Mouse (Mus musculus) kidney, adult 11 months (tissue): ENCODE results near the gene Elmo3.

Experiments used
- DNase-seq: peaks from one replicate; pipeline ENCODE4 v3.0.0; 2022

Elmo3 gene

DNA sequence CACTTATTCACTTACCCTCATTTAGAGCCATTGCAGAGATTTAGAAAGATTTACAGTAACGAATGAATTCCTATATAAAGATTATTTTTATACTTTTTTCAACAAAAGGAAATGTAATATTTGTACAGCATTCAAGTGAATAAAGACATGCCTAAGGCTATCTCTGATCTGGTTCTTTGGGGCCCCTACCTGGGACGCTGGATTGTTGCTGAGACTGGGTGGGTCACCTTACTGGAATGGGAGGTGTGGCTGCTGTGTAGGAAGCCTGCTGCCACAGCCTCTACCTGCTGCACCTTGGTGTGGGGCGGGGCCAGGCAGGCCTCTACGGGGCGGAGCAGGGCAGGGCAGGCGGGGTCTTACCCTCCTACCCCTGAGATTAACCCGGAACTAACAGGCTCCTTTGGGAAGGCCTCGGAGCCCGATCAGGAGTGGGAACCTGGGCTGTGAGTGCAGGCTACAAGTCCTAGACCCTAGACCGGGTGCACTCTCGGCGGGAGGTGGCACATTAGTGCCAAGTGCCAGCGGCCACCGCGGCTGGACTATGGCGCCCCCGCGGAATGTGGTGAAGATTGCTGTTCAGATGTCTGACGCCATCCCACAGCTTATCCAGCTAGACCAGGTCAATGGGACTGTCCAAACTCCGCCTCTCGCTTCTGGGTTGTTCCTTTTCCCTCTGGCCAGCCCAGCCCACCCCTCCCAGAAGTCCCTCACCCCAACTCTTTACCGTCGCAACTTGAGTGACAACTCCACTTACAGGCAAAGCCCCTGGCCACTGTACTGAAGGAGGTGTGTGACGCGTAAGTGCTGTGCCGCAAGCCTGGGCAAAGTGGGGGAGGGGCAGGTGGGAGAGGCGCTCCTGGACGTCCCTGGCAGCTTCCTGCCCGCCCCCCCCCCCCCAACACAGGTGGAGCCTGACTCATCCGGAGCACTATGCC, at the start of gene Elmo3:
Gene Elmo3 (plus strand): TSS at position 391 of the 935 bp plus-strand sequence.
- DNase-seq, result peak; percentile 94

DNA sequence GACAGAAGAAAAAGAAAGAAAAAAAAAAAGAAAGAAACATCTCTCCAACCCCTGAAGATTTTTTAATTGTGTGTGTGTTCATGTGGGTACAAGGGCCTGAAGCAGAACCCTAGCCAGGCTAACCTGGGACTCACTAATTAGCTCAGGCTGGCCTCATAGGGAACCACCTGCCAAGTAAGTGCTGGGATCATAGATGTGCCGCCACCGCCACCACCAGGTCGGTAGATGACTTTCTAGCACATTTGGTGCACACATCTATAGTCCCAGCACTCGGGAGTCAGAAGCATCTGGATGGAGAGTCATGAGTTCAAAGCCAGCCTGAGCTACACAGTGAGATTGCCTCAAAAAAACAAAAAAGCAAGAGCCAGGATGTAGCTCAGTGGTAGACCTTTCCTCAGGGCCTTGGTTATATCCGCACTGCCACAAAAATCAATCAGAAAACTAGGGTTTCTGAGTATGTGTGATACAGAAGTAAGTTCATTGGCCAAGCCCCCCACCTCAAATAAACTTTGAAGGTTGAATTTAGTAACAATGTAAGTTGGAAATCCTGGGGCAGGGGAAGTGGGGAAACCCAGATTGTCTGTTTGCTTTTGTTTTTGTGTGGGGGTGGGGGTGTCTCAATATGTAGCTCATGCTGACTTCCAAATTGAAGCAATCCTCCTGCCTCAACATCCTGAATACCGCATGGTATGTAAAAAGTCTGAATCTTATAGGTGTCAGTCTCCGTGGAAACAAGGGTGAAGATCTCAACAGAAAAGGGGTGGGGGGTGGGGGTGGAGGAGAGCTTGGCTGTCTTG, 47.9 kb upstream of the Elmo3 start:
- DNase-seq, result no peak

DNA sequence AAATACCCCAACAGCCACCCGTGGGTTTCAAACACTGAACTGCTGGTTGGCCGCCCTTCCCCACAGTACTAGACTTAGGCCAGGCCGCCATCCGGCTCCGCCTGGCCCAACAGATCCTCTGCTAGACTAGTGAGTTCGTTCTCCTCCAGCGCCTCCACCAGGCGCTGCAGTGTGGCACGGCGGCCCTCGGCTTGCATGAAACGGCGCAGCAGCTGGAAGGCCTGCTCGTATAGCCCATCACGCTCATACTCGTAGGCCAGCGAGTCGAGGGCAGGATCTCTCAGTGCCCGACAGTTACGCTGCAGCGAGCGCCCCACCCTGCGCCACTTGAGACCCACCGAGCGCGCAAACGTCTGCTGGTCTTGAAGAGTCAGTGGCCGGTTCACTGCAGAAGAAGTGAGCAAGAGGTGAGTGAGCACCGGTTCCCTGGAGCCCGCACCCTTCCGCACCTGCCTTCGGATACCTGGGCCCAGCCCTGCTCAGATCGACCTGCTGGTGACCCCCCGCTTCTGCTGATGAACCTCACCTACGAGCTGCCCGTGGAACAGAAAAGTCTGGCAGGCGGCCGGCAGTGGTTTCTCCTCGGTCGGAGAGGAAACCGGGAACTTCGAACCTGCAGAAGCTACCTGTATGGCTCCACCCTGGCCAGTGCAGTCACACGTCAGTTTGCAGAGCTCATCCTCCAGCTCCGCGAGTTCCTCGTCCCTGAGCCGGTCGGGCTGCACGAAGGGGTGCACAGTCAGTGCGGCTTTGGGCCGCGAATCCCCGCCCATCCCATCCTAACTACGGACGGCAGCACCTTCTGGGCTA, 46.3 kb upstream of the Elmo3 start:
- no peak for DNase-seq

DNA sequence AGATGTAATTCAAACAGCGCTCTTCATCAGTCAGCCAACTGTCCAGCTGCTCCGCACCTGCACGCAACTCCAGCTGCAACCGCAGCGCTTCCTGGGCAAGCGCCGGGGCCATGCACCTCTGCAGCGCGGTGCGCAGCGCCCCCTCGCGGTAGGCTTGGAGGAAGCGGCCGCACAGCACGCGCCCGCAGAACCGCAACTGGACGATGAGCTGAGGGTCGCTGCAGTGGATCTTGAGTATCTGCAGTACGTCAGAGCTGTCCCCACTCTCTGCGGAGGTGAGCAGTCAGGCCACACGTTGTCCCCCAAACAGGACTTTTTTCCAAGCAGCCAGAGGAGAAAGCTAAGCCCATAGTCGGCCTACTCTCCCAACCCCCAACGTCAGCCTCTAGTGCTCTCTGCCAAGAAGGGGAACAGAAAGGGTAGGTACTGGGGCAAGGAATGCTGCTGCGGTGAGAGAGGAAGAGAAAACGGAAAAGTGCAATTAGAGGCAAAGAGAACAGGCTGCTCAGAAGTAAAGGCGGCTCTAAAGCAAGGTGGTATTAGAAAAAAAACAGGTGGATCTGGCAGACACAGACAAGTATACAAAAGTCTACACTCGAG, 45.6 kb upstream of the Elmo3 start:
- DNase-seq, result peak; percentile 45

DNA sequence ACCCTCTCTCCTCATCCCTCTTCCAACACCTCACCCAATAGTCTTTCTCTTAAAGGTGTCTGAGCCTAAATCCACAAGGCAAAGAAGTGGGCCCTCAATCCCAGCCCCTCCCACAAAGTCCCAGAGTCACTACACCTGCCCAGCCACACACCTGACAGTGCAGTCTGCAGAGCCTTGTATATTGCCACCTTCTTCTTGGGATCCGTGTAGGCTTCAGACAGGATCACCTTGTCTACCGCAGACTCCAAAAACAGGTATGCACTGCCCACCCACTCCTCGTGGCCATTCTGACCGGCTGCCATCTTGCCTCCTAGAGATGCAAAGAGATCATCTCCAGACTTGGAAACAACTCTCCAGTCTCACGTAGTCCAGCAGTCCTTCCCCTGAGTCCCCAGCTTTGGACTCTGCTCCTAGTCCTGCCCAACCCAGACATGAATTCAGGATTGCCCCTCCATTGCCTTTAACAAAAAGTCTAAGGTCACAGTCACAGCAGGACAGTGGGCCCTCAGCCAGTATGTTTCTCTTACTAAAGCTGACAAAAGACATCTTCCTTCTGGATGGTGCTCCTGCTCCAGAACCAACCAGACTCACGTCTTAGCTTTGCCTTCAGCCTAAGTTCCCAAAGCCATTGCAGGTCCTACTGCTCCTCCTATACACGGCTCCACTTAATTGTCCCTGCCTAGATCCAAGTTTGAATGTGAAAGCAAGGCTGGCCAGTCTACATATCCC, 44.9 kb upstream of the Elmo3 start:
- no peak for DNase-seq

DNA sequence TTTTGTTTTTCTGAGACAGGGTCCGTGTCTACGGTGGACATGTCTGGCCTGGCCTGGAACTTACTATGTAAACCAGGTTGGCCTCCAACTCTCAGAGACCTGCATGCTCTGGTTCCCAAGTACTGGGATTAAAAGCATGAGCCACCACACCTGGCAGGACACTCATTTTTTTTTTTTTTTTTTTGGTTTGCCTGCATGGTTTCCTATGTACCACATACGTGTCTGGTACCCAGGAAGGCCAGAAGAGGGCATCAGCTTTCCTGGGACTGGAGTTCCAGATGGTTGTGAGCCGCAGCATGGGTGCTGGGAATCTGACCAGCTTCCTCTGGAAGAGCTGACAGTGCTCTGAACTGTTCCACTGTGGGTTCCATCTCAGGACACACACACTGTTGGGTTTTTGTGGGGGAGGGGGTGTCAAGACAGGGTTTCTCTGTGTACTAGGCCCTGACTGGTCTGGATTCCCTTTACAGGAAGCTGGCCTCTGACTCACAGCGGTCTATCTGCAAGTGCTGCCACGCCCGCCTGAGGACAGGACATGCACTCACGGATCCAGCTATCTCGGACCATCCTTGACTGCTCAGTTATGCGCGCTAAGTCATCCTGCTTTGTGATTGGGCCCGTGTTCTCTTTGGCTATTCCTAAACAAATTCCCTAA, 43.9 kb upstream of the Elmo3 start:
- DNase-seq, result no peak

DNA sequence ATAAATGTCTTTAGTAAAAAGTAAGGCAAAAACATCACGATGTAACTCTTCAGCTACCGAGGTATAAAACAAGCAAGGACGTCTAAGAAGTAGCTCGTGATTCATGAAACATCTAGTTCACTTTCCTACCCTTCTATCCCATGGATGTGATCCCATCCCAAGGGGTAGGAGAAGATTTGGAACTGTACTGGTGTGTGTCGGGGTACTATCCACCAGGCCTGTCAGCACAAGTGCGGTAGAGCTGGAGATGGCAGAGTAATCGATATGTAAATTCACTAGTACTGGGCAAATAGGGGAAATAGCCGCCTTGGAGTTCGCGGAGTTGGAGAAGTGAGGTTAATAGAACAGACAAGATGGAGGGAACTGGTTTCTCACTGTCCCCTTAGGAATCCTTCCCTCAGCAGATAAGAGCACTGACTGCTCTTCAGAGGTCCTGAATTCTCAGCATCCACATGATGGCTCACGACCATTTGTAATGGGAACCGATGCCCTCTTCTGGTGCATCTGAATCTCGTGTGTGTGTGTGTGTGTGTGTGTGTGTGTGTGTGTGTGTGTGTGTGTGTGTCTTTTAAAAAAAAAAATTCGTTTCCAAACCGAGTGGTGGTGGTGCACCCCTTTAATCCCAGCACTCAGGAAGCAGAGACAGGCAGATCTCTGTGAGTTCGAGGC, 42.0 kb upstream of the Elmo3 start:
- DNase-seq, result no peak

DNA sequence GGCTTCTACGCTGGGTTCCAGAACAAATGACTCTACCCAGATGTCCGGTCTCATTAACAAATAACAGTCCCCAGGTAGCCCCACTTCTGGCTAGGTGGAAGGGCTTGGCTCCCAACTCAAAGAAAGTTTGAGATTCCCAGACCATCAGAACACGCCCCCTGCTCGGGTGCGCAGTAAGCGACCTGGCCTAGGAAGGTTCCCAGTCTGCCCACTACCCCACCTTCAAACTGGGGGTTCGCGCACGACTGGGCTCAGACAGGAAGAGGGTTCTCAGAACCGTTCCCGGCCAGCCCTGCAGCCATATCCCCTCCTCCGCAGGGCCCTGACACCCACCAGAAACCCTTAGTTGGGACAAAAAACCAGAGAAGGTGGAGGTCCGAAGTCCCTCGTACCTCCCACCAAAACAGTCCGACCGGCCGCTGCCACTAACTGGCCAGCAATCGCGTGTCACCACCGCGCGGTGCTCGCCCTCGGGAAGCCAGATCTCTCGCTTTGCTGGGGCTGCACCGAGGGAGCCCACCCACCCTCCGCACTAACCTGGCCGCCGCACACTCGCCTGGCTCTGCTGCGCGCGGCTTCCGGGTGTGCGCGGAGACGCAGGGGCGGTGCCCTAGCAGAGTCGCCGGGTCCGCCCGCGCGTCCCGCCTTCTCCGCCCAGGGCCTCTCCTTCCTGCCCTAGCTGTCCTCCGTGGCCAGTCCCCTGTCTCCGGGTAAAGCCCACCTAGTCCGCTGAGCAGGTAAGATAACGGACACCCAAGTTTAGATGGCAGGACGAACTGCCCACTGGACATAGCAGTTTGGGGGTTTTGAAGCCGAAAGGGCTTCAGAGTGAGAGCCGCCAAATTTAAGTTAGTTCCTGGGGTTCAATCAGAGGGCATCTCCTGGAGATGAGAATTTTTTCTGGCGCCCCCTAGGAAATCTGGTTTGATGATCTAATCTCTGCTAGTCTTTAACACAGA, 41.1 kb upstream of the Elmo3 start, which contains the start of the genes Tradd and Fbxl8:
Gene Tradd (minus strand): TSS at position 586 of the 959 bp plus-strand sequence.
Gene Fbxl8 (plus strand): TSS at position 625 of the 959 bp plus-strand sequence.
- peak; percentile 69 for DNase-seq

DNA sequence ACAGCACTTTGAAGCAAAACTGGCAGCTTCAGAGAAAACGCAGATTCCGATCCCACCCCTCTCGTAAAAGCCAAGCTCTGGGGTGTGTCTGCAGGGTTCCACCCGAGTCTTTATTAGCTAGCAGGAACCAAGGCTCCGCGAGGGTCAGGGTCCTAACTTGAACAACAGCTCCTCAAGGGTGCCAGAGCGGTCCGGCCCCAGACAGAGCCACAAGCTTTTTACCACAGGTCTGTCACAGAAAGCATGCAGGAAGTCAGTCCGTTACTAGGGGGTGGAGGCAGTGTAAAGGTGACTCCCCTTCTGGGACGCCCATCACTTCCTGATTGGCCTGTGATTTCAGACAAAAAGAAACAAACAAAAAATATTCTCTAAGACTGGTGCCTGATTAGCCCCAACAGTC, 40.3 kb upstream of the Elmo3 start:
- DNase-seq, result peak; percentile 47

DNA sequence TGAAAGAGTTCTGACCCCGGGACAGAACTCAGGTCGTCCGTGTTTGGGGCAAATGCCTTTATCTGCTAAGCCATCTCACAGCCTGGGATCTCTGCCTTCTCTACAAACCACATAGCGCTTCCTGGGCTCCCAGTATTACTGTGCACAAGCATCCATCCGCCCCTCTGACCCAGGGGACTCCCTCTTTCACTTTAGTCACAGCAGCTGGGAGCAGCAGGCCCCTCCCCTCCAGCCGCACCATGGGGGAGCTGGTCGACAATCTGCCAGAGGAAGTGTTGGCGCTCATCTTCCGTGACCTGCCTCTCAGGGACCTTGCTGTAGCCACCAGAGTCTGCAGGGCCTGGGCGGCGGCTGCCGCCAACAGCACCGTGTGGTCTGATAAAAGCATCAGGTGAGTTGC, 38.6 kb upstream of the Elmo3 start:
- DNase-seq, result no peak

DNA sequence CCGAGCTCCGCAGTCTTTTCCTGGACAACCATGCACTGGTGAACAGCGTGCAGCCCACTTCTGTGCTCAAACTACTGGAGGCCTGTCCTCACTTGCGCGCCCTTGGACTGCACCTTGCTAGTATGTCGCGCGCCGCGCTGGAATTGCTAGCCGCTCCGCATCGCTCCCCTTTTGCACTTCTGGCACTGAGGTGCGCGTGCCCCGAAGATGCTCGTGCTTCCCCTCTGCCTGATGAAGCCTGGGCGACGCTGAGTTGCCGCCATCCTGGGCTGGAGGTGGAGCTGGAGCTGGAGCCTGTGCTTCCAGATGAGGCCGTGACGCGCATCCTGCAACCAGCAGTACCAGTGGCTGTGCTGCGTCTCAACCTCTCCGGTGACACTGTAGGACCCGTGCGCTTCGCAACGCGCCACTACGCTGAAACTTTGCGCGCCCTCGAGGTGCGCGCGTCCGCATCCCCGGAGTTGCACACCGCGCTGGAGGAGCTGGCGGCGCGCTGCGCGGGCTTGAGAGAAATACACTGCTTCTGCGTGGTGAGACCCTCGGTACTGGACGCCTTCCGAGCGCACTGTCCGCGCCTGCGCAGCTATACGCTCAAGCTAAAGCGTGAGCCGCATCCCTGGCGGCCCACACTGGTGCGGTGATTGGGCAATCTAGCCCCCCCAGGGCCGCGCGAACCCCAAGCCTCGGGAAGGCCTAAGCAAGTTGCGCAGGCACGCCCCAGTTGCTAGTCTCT, 36.9 kb upstream of the Elmo3 start:
- DNase-seq, result no peak

DNA sequence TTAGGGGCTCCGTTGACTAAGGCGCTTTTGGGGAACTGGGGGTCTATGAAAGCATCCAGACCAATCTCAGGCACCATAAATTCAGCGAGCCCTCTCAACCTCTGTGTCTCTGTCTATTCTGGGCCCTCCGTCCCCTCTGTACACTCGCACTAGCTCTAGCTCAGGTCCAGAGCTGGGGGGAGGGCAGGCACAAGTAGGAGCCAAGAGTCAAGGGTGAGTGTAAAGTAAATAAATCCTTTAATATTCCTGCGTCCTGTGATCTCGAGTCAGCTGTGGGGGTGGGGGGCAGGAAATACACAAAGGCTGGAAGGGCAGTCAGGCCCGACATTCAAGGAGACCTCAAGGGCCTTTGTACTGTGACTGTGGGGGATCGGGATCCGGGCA, 36.3 kb upstream of the Elmo3 start:
- no peak for DNase-seq

DNA sequence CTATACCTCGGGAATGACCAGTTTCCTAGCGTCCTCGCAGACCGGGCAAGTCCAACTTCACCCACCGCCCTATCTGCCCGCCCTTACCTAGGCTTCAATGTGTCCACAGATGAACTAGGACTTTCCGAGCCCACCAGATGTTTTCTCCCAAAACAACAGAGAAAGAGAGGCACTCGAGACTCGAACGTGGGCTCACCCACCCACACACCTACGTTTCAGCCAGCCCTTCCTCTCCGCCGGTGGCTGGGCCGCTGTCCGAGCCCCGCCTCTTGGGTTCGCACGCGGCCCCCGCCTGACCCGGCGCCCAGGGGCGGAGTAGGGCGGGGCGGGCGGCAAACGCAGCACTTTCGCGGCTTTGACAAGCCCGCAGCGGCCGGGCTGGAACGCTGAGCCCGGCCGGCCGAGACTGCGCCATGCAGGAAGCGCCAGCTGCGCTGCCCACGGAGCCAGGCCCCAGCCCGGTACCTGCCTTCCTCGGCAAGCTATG, 35.9 kb upstream of the Elmo3 start, which contains the start of gene Hsf4:
Gene Hsf4 (plus strand): TSS at position 341 of the 487 bp plus-strand sequence.
- peak; percentile 72 for DNase-seq

DNA sequence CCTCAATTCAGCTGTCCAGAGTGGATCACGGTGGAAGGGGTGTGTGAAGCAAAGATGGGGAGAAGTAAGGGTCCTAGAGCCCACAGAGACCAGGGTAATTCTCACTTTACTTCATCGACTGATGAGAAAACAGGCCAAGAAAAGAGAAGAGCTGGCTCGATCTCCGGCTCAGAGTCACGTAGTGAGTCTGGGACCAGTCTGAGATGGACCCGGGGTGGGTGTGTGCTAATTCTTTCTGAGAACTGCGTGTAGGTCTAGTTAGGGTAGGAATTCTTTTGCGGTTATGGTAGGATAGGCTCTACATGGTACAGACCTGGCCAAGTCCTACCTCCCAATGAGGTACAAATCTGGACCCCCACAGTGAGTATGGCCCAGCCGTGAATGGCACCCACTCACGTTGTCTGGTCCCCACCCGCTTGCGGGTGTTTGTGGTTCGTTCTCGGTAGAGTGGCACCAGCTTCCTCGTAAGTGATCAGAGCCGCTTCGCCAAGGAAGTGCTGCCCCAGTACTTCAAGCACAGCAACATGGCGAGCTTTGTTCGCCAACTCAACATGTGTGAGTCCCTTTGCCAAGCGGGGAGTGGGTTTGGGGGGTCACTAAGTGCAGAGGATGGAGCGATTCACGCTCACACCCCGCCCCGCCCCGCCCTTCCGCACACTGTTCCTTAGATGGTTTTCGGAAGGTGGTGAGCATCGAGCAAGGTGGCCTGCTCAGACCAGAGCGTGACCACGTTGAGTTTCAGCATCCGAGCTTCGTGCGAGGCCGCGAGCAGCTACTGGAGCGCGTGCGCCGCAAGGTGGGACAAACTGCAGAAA, 35.1 kb upstream of the Elmo3 start:
- no peak for DNase-seq

DNA sequence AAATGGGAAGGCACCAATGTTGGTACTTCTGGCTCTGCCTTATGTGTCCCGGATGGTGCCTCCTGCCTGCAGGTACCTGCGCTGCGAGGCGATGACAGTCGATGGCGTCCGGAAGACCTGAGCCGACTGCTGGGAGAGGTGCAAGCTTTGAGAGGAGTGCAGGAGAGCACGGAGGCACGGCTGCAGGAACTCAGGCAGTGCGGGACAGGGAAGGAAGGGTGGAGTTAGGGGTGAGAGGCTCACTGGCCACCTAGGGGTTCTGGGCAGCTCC, 34.5 kb upstream of the Elmo3 start:
- no peak for DNase-seq

DNA sequence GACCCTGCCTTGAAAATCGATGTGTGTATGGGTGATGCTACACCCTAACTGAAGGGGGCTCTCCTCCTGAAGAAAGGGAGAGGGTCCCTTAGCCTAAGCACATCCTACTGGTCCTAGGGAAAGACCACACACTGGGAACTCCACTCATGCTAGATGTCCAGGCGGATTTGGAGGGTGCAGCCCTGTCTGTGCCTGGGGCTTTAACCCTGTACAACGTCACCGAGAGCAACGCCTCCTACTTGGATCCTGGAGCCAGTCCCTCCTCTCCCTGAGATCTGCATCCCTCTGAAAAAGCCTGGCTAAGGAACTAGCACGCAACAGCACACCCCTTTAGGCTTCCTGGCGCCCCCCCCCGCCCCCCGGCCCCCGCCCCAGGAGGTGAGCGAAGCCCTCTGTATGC, 30.0 kb upstream of the Elmo3 start:
- peak; percentile 10 for DNase-seq

DNA sequence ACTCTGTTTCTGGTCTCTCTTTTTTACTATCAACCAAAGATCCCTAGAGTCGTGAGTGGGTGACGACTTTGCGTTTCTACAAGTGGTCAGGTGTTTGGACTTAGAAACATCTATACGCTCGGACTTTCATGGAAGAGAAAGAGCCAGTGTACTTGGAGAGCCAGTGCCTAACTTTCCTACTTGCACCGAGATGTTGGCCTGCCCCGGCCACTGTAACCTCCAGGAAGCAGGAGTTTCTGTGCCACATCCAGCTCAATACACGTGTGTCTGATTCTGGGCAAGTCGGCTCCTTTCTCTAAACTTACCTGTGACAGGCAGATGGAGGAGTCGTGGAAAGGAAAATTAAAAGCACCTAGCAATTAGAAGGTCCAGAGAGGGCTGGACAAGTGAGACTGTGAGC, 29.6 kb upstream of the Elmo3 start, which contains the start of gene Nol3:
Gene Nol3 (plus strand): TSS at position 301 of the 400 bp plus-strand sequence.
- DNase-seq, result no peak
